Comparison of ENCODE assay signal across 12 mouse cellular contexts in the genomic region with DNA sequence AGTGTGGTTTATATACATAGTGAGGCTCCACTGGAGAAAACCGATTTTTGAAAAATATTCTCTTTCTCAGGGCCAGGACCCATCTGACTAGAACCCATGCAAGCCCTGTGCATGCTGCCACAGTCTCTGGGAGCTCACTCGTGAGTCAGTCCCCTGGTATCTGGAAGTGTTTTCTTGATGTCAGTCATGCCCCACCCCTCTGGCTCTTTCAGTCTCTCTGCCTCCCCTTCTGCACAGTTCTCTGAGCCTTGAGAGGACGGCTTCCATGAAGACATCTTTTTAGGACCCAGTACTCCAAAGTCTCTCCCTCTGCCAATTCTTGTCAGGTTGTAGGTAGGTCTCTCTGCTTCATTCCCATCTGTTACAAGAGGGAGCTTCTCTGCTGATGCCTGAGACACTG.
DNase-seq lines count a peak whose midpoint lies in the region; ATAC-seq and TF ChIP-seq lines count a peak whose summit lies in the region.
"Had no signal": no experiment of that assay in that cellular context is flagged by ENCODE, and none has a peak within 500 bp of the region (broad histone marks: within the 10 kb centered on the region; RNA-seq: fewer than 3 reads in every experiment).

No protein-coding gene starts in this region.

- H3K9me3 ChIP-seq in embryonic facial prominence, embryonic 13.5 days, result no peaks in the 10 kb centered on the region
- H3K9me3 ChIP-seq: limb, embryonic 13.5 days; megakaryocyte, embryonic 14.5 days had no signal

- H3K36me3 ChIP-seq in embryonic facial prominence, embryonic 13.5 days, result no peaks in the 10 kb centered on the region
- no peaks in the 10 kb centered on the region for H3K36me3 ChIP-seq in kidney, adult 2 months (ENCODE audit: control insufficient read depth, insufficient read depth, low read length)
- H3K36me3 ChIP-seq: limb, embryonic 13.5 days had no signal

- DNase-seq in adrenal gland, adult 2 months, result peak; percentile 64
- no peak for DNase-seq in adrenal gland, adult 18-20 months (ENCODE audit: low spot score in 2 of 2)
- DNase-seq in 3134 (ENCODE audit: extremely low read depth, insufficient read length, low spot score), result peak; percentile 71
- DNase-seq in lung, postnatal 10 days, result peak; percentile 62
- no peak for DNase-seq in kidney, adult 2 months
- DNase-seq in retina, postnatal 1 day, result no peak
- DNase-seq in left cerebral cortex, adult 2 months (ENCODE audit: extremely low spot score in 1 of 2, low spot score in 2 of 2), result no peak
- DNase-seq: kidney, adult 11 months had no signal

- H3K4me2 ChIP-seq in embryonic facial prominence, embryonic 13.5 days, result peak overlapping the region; percentile 11; the same call in 1 of the 2 replicates
- H3K4me2 ChIP-seq: limb, embryonic 13.5 days had no signal

- intact Hi-C loops in left cerebral cortex, adult 2 months (cut with DNase I), result no loop called here

- peak overlapping the region; percentile 85 for H3K27ac ChIP-seq in embryonic facial prominence, embryonic 13.5 days
- H3K27ac ChIP-seq in kidney, adult 2 months (ENCODE audit: insufficient read depth, low read depth, low read length), result no peak overlapping the region
- no peak overlapping the region for H3K27ac ChIP-seq in left cerebral cortex, adult 2 months
- H3K27ac ChIP-seq: limb, embryonic 13.5 days had no signal

- H3K4me1 ChIP-seq in embryonic facial prominence, embryonic 13.5 days, result peaks cover 45% of the 10 kb centered on the region
- H3K4me1 ChIP-seq in kidney, adult 2 months (ENCODE audit: control insufficient read depth, insufficient read depth, low read length), result no peaks in the 10 kb centered on the region; the same call in 1 of the 2 replicates
- H3K4me1 ChIP-seq: megakaryocyte, embryonic 14.5 days had no signal

- no peaks in the 10 kb centered on the region for H3K27me3 ChIP-seq in embryonic facial prominence, embryonic 13.5 days
- no peaks in the 10 kb centered on the region for H3K27me3 ChIP-seq in kidney, adult 2 months (replicated peaks; ENCODE audit: control insufficient read depth, insufficient read depth, low read length)
- H3K27me3 ChIP-seq: limb, embryonic 13.5 days; megakaryocyte, embryonic 14.5 days; Patski had no signal

- H3K9ac ChIP-seq in embryonic facial prominence, embryonic 13.5 days, result no peak overlapping the region
- H3K9ac ChIP-seq: limb, embryonic 13.5 days had no signal

- no peak for ATAC-seq in embryonic facial prominence, embryonic 13.5 days (ENCODE audit: insufficient number of reproducible peaks, insufficient read depth, low FRiP score, low TSS enrichment, low read depth)
- ATAC-seq: Patski had no signal

- WGBS in embryonic facial prominence, embryonic 13.5 days, result 33% methylated on average over 3 of the region's 3 CpGs
- 91% methylated on average over 3 of the region's 3 CpGs for WGBS in kidney, adult 2 months

- no peak for TF ChIP-seq CTCF in kidney, adult 2 months (conservative IDR thresholded peaks at IDR 0.05; ENCODE audit: insufficient read depth, insufficient read length, low read depth, low read length)
- no peak for TF ChIP-seq CTCF in left cerebral cortex, adult 2 months (IDR thresholded peaks at IDR 0.05)

- no peak for TF ChIP-seq POLR2A in kidney, adult 2 months (IDR thresholded peaks at IDR 0.05; ENCODE audit: low read depth, low read length)

- no peak overlapping the region for H3K4me3 ChIP-seq in embryonic facial prominence, embryonic 13.5 days
- no peak overlapping the region for H3K4me3 ChIP-seq in kidney, adult 2 months (ENCODE audit: insufficient read depth, low read depth, low read length)
- no peak overlapping the region for H3K4me3 ChIP-seq in left cerebral cortex, adult 2 months
- H3K4me3 ChIP-seq: limb, embryonic 13.5 days; megakaryocyte, embryonic 14.5 days had no signal

Comparison
In these comparisons a context has a peak if more than half of its experiments do, and no peak if none do; other contexts are left out.
1. DNase-seq: peak in adrenal gland, adult 2 months (single experiment), 3134 (single experiment) and lung, postnatal 10 days (single experiment); none in adrenal gland, adult 18-20 months (0 of 2), kidney, adult 2 months (single experiment), retina, postnatal 1 day (single experiment) and left cerebral cortex, adult 2 months (0 of 2).